Mouse (Mus musculus) liver, postnatal 0 days (tissue): ENCODE data around the gene Rbm33. TPM values are rescaled to one million over a fixed set of nuclear protein-coding genes. Genes with fewer than 3 reads are reported as not detected.

Source experiments
- ATAC-seq: fragments of 200-750 bp; cut with Nextera tagmentation; 2 replicates; pipeline ENCODE4 v1.8.0; 2017; ENCODE audit warnings: mild to moderate bottlenecking, moderate library complexity
- DNase-seq: peaks from one replicate; pipeline ENCODE4 v3.0.0-alpha.2; 2016
- H3K27ac ChIP-seq: fragments of 300-500 bp; sonication (generic); 2 replicates; pipeline ENCODE4 v1.5.1; 2014; ENCODE audit warnings: antibody characterized with exemption, moderate library complexity, mild to moderate bottlenecking, low read depth
- H3K27me3 ChIP-seq: fragments of 300-500 bp; sonication (generic); 2 replicates; pipeline ENCODE4 v1.6.1; 2014; ENCODE audit warnings: low read length, control low read depth, mixed read lengths; ENCODE audit not compliant: insufficient read depth
- H3K36me3 ChIP-seq: fragments of 300-500 bp; sonication (generic); replicated peaks from 2 replicates; pipeline ENCODE4 v1.6.1; 2014; ENCODE audit warnings: mild to moderate bottlenecking, control low read depth, low read length, moderate library complexity, mixed read lengths; ENCODE audit not compliant: insufficient read depth
- H3K4me1 ChIP-seq: fragments of 300-500 bp; sonication (generic); 2 replicates; pipeline ENCODE4 v1.6.1; 2014; ENCODE audit warnings: antibody characterized with exemption, mild to moderate bottlenecking, control low read depth; ENCODE audit not compliant: insufficient read depth
- H3K4me2 ChIP-seq: fragments of 300-500 bp; sonication (generic); 2 replicates; pipeline ENCODE4 v1.6.1; 2014; ENCODE audit warnings: low read depth, mild to moderate bottlenecking, low read length, moderate library complexity, mixed read lengths
- H3K4me3 ChIP-seq: fragments of 300-500 bp; sonication (generic); 2 replicates; pipeline ENCODE4 v1.5.1; 2014; ENCODE audit warnings: low read depth, low read length
- H3K9ac ChIP-seq: fragments of 300-500 bp; sonication (generic); replicated peaks from 2 replicates; pipeline ENCODE4 v1.6.1; 2014; ENCODE audit warnings: mild to moderate bottlenecking, moderate library complexity
- H3K9me3 ChIP-seq: fragments of 300-500 bp; sonication (generic); 2 replicates; pipeline ENCODE4 v1.6.1; 2016; ENCODE audit warnings: mild to moderate bottlenecking, control low read depth, low read length, mixed read lengths
- CTCF ChIP-seq: sonication (generic); IDR thresholded peaks from 2 replicates; pipeline ENCODE4 v1.5.1; 2016; ENCODE audit warnings: antibody characterized with exemption, low read depth
- EP300 ChIP-seq: IDR thresholded peaks from 2 replicates; pipeline ENCODE4 v1.6.1; 2016; ENCODE audit warnings: antibody characterized with exemption, low read depth, mild to moderate bottlenecking
- WGBS: fragments of 180-500 bp; shearing (Covaris S2); extraction: QIAGEN DNeasy Blood & Tissue Kit; methylation state at CpG from one replicate; pipeline ENCODE4 v1.1.7; 2014; ENCODE audit not compliant: insufficient replicate concordance; 5-methylcytosine and 5-hydroxymethylcytosine counted together
- polyA plus RNA-seq: library from polyadenylated mRNA; unstranded; fragments of >200 nt; fragmentation: Nextera tagmentation; extraction: Ambion mirVana; gene quantifications from 2 replicates; pipeline ENCODE4 v1.2.1, GENCODE M21; 2015

The Rbm33 gene
- polyA plus RNA-seq, 1 experiment from 2014 or later: 4.4 TPM

- no peak overlapping the region for H3K4me2 ChIP-seq
- no peaks in the 10 kb centered on the region for H3K36me3 ChIP-seq
- WGBS: 3% methylated on average over 17 of the region's 17 CpGs
- H3K4me1 ChIP-seq: no peaks in the 10 kb centered on the region
- no peaks in the 10 kb centered on the region for H3K9me3 ChIP-seq
- no peak for ATAC-seq
- no peak overlapping the region for H3K4me3 ChIP-seq
- peaks cover 92% of the 10 kb centered on the region for H3K27me3 ChIP-seq
- H3K9ac ChIP-seq: no peak overlapping the region
- no peak overlapping the region for H3K27ac ChIP-seq
- DNase-seq: no peak
- no peak for TF ChIP-seq EP300
- TF ChIP-seq CTCF: no peak
Measured at GRCm38 (mm10) chr5:28460556-28461350, 143.8 kb downstream of the Rbm33 start.

- Histone ChIP-seq H3K4me3 (no peak overlapping the region), H3K4me2 (no peak overlapping the region), H3K27me3 (peaks cover 94% of the 10 kb centered on the region), H3K9me3 (no peaks in the 10 kb centered on the region), H3K9ac (no peak overlapping the region), H3K36me3 (no peaks in the 10 kb centered on the region), H3K27ac (no peak overlapping the region), H3K4me1 (no peaks in the 10 kb centered on the region)
- no peak for DNase-seq
- WGBS: 17% methylated on average over 11 of the region's 11 CpGs
- TF ChIP-seq EP300 (no peak), CTCF (no peak)
- no peak for ATAC-seq
Measured at GRCm38 (mm10) chr5:28461376-28461775, 144.5 kb downstream of the Rbm33 start.

- Histone ChIP-seq H3K27ac (no peak overlapping the region), H3K27me3 (peaks cover 99% of the 10 kb centered on the region), H3K4me3 (no peak overlapping the region), H3K9me3 (no peaks in the 10 kb centered on the region), H3K4me1 (no peaks in the 10 kb centered on the region), H3K9ac (no peak overlapping the region), H3K36me3 (no peaks in the 10 kb centered on the region), H3K4me2 (no peak overlapping the region)
- WGBS: 3% methylated on average over 33 of the region's 33 CpGs
- DNase-seq: no peak
- no peak for ATAC-seq
- TF ChIP-seq EP300 (no peak), CTCF (no peak)
Measured at GRCm38 (mm10) chr5:28462741-28463590, 146.0 kb downstream of the Rbm33 start.

- TF ChIP-seq CTCF (no peak), EP300 (no peak)
- Histone ChIP-seq H3K9ac (no peak overlapping the region), H3K27me3 (peaks cover 99% of the 10 kb centered on the region), H3K4me2 (peak overlapping the region; percentile 76), H3K36me3 (no peaks in the 10 kb centered on the region), H3K9me3 (no peaks in the 10 kb centered on the region), H3K27ac (no peak overlapping the region), H3K4me1 (no peaks in the 10 kb centered on the region), H3K4me3 (peak overlapping the region; percentile 34)
- no peak for ATAC-seq
- WGBS: 3% methylated on average over 10 of the region's 10 CpGs
- peak; percentile 15 for DNase-seq
Measured at GRCm38 (mm10) chr5:28463656-28464055, 146.7 kb downstream of the Rbm33 start.

GRCm38 (mm10) chr5:28464361-28465098, 147.6 kb downstream of the Rbm33 start:
- no peaks in the 10 kb centered on the region for H3K36me3 ChIP-seq
- peak overlapping the region; percentile 34 for H3K4me3 ChIP-seq
- 1% methylated on average over 63 of the region's 76 CpGs for WGBS
- peaks cover 92% of the 10 kb centered on the region for H3K27me3 ChIP-seq
- DNase-seq (peak; percentile 25), ATAC-seq (no peak)
- H3K4me2 ChIP-seq: peak overlapping the region; percentile 76
- H3K9ac ChIP-seq: no peak overlapping the region
- TF ChIP-seq EP300 (no peak), CTCF (no peak)
- no peak overlapping the region for H3K27ac ChIP-seq
- H3K9me3 ChIP-seq: no peaks in the 10 kb centered on the region
- no peaks in the 10 kb centered on the region for H3K4me1 ChIP-seq

- Histone ChIP-seq H3K36me3 (no peaks in the 10 kb centered on the region), H3K4me1 (no peaks in the 10 kb centered on the region), H3K4me3 (peak overlapping the region; percentile 34; the same call in 1 of the 2 replicates), H3K27me3 (peaks cover 87% of the 10 kb centered on the region), H3K4me2 (peak overlapping the region; percentile 76), H3K9me3 (no peaks in the 10 kb centered on the region), H3K9ac (no peak overlapping the region), H3K27ac (no peak overlapping the region)
- TF ChIP-seq CTCF (no peak), EP300 (no peak)
- DNase-seq: no peak
- WGBS: 2% methylated on average over 29 of the region's 29 CpGs
- no peak for ATAC-seq
Measured at GRCm38 (mm10) chr5:28465099-28465406, 148.1 kb downstream of the Rbm33 start.
